Mouse (Mus musculus) adrenal gland (tissue): ENCODE data around the gene Bsn.
"Not testable (repeated sequence)": the region's sequence is repeated elsewhere in the genome, so short reads cannot be mapped to it uniquely, and the experiment has no call there.

Experiments used
- intact Hi-C: fragments of 180-260 bp; cut with DNase I; formaldehyde crosslinking; loops from one replicate; pipeline ENCODE4 v1.15.1; 2025

Gene Bsn

GRCm38 (mm10) chr9:108201160-108201559 is 11.0 kb upstream of the Bsn start:
- intact Hi-C loops = loop anchor here (5.0 kb wide), 2 partner anchors 81 to 104 kb away; no protein-coding TSS in a partner anchor

- intact Hi-C loops = no loop called here
Observed at GRCm38 (mm10) chr9:108198621-108199020, 8.4 kb upstream of the Bsn start.

DNA sequence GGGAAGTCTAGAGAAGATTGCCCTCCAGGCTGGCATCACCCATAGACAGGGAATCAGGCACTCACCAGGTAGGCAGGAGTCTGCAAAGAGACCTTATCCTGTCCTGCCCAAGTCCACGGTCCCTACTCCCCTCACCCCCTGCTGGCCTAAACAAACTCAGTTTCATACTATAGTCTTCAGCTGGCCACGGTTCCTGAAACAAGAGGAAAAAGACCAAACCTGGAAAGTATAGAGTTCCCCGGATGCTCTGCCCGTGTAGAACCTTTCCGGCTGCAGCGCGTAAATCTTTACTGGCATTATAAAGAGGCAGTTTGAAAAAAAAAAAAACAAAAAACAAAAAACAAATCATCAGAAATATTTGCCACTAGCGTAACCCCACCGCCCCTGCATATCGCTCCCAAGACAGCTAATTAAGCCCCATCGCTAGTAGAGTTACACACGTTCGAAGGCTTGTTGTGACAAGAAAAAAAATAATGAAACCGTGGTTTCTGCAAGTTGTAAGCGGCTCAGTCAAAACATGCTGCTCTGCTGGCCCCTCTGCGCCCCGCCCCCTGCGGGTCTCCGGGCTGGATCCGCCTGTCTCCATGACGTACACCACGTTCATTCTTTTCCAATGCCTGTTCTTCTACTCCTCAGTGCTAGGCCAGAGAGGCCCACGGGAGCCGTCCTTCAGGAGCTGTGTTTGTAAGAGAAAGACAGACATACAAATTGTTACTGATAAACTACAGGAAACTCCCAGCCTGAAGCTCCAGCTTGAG is 6.9 kb upstream of the Bsn start:
- intact Hi-C loops = no loop called here

DNA sequence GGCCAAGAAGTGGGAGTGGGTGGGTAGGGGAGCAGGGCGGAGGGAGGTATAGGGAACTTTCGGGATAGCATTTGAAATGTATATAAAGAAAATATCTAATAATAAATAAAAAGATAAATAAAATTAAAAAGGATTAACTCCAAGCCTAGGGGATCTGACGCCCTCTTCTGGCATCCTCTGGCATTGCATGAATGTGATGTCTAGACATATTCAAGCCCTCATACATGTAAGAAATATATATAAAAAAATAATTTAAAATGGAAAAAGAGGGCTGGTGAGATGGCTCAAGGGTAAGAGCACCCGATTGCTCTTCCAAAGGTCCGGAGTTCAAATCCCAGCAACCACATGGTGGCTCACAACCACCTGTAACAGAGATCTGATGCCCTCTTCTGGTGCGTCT is 6.0 kb upstream of the Bsn start:
- intact Hi-C loops = not testable (repeated sequence)

- intact Hi-C loops = no loop called here
Observed at GRCm38 (mm10) chr9:108189488-108189786, 747 bp downstream of the Bsn start.

GRCm38 (mm10) chr9:108189023-108189422 is 1.2 kb downstream of the Bsn start:
- intact Hi-C loops = no loop called here

DNA sequence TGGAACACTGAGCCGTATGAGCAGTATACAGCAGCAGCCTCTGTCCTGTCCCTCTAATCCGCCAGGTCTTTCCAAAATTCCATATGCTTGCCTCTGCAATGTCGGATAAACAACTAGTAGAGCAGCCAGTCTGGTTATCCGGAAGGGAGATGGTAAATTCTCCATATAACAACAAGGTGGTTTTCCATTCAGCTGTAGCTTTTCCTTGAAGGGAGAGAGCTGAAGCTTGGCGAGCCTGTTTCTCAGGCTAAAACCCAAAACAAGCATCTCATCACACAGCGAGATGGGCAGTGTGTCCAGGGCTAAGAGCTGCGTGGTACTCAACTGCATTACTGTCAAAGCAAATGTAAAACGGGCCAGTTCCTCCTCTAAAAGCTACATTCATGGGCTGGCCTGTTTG is 1.7 kb downstream of the Bsn start:
- intact Hi-C loops = no loop called here

DNA sequence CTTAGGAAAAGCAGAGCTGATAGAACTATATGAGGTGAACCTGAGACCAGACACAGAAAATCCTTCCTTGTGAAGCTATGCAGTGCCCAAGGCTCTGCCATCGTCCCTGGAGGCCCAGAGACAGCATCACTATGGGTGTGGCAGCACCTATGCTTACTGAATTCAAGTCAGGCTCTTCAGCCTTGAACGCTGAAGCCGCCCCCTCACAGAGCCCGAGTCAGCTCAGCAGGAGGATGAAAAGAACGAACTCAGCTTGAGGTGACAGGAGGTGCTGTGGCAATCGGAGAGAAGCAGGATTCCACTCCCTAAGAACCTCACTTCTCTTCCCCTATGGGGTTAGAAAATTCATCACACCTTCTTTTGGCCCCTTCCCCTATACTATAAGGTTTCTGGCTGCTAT is 2.6 kb downstream of the Bsn start:
- intact Hi-C loops = no loop called here

DNA sequence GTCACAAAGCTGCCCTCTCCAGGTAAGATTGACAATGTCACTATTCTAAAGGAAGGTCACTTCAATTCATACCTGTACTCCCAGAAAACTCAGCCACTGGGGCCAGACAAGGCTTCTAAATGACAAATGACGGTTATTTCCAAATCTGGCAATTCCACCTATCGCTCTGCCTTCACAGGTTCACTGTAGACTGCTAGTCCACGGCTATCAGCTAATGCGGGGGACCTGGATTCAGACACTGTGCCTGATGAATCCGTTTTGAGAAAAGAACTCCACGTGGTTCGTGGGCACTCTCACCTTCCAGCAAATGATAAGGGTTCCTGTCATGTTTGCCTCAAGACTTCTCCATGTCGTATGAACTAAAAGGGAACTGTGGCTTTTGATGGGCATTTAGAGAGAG is 4.4 kb downstream of the Bsn start:
- intact Hi-C loops = no loop called here

- intact Hi-C loops = no loop called here
Observed at GRCm38 (mm10) chr9:108183531-108183994, 6.6 kb downstream of the Bsn start.

- intact Hi-C loops = no loop called here
Observed at GRCm38 (mm10) chr9:108182806-108183506, 7.2 kb downstream of the Bsn start.

DNA sequence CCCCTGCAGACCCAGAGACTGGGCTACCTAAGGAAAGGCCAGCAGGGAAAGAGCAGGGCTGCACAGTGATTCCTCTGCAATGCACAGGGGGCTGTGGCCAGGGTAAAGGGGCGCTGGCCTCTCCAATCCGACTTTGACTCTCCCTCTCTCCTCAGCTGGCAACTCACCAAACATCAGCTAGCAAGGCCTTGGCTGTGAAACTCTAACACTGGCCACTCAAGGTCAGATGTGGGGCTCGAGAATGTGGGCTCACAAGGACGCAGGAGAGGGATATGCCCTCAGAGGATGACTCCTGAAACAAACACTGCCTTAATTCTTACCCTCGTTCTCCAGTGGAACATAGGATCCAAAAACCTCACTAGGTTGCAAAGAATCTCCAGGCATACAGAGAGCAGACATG is 11.8 kb downstream of the Bsn start:
- intact Hi-C loops = no loop called here

DNA sequence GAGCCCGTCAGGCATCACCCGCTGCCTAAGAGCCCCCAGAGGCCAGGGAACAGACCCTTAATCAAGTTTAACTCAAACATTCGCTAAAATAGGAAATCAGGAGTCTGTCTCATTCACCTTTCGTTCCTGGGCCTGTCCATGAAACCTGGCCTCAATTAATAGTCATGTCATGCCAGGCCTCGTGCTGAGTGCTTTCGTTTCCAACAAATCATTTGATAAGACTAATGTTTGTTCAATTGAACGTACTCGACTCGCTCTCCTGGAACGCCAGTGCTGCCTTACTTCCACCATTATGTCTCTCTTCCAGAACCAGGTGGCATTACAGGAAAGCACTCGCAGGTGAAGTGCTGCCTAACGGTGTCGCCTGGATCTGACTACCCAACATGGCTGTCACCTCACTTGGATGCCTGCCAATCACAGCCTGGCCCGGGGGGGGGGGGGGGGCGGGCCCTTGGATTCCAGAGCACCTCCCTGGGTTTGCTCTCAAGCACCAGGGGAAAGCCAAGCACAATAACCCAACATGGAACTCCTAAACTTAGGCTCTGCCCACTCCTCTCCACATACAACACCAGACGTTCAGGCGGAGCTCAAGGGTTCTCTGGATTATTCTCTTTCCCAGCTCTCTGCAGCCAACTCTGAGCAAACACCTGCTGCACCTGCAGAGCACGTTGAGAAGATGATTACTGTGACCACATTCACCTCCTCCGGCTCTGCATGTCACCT is 14.9 kb downstream of the Bsn start:
- intact Hi-C loops = no loop called here

- intact Hi-C loops = no loop called here
Observed at GRCm38 (mm10) chr9:108172777-108173350, 17.3 kb downstream of the Bsn start.

GRCm38 (mm10) chr9:108169751-108170150 is 20.4 kb downstream of the Bsn start:
- intact Hi-C loops = no loop called here

DNA sequence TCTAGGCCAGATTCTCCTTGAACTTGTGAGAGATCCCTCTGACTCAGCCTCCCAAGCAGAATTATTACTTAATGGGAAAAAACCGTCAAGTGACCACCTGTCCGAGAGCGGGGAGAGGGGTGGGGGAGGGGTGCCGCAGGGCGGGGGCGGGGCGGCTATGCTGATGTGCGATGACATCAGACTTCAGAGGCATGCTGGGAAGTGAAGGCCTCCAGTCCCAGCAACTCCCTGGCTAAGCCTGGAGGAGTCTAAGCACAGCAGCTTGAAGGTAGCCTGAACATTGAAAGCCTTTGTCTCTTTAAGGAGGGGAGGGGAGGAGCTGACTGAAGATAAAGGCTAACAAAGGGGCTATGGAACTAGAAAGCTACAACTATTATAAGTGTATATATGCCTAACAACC is 25.0 kb downstream of the Bsn start:
- intact Hi-C loops = no loop called here

- intact Hi-C loops = no loop called here
Observed at GRCm38 (mm10) chr9:108163646-108164284, 26.4 kb downstream of the Bsn start.

DNA sequence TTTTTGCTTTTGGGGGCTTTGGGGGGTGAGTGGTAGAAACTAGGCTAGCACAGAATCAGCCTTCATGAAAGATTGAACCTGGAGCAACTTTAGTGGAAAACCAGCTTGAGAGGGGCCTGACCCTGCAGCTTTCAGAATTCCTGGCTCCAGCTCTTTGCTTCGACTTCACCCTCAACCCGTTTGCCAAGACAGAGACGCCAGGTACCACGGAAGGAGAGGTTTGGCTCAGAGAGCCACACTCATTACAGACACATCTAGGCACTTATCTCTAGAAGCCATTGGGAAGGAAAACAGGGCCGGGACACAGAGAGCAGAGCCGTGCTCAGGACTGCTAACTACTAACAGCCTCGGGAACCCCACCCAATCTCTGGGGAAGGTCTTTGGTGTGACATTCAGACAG is 32.3 kb downstream of the Bsn start:
- intact Hi-C loops = loop anchor here (5.0 kb wide), 1 partner anchor 34 kb away; the partner anchor contains the start of gene Bsn

DNA sequence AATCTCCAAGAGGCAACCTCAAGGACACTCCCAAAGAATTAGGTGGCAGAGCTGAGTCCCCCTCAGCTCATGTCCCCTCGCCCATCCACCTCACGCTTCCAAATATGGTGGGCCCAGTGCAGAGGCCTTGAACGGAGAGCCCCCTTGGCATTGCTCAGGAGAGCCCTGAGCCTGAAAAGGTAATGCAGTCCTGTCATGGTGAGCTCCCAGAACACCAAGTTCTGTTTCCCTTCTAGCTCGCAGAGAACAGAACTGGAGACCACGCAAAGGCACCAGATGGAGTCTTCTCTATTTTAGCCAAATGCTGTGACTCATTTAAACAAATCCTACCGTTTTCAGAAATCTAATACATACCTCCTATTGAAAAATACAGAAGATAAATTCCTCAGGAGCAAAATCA is 32.7 kb downstream of the Bsn start:
- intact Hi-C loops = loop anchor here (5.0 kb wide), 1 partner anchor 35 kb away; the partner anchor contains the start of gene Bsn

DNA sequence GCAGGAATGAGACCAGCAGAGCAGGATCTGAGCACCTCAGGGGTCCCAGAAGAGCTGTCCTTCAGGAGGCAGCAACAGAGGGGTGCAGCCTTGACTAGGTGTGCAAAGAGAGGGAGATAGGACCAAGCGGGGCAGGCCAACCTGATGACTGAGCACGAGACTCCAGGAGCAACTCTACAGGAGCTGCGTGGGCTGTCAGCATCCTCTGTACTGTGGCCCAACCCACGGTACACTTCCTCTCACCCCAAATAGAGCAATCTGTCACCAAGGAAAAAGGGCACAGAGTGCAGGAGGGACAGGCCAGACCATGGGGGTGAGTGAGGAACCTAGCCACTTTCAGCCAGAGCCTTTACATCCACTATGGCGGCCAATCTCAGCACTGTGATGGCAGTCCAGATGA is 33.4 kb downstream of the Bsn start:
- intact Hi-C loops = loop anchor here (5.0 kb wide), 1 partner anchor 36 kb away; the partner anchor contains the start of gene Bsn

DNA sequence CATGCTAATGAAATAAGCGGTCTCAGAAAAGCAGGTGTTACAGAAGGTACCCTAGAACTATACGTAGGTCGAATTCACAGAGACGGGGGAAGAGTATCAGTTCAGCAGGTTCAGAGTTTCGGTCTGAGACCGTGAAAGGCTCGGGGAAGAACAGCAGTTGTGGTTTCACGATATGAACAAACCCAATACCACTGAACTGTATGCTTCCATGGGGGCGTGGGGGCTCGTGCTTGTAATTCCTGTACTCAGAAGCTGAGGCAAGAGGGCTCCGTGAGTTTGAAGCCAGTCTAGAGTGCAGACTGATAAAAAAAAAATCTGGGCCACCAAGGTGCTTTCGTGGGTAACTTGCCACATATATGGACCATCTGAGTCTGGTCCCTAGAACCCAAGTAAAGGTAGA is 35.4 kb downstream of the Bsn start:
- intact Hi-C loops = loop anchor here (5.0 kb wide), 1 partner anchor 37 kb away; the partner anchor contains the start of gene Bsn
